Mouse (Mus musculus): ENCODE data around the gene Gdf3. TPM values are rescaled to one million over a fixed set of nuclear protein-coding genes. Genes with fewer than 3 reads are reported as not detected.
A peak's percentile ranks its signal among the peaks of the same experiment; 100 is the strongest.

Gene Gdf3
- total RNA-seq (2012; rRNA removed): 155 and 219 TPM in 2 replicates

- Histone ChIP-seq H3K9ac (ENCODE audit: insufficient read depth, low read depth, low read length, poor library complexity, severe bottlenecking) (peak within 1 kb of the TSS; percentile 96), H3K27ac (ENCODE audit: insufficient read depth, low read depth, low read length, poor library complexity, severe bottlenecking) (peak within 1 kb of the TSS; percentile 100), H3K36me3 (ENCODE audit: control insufficient read depth, insufficient read depth, low read length, poor library complexity, severe bottlenecking) (peaks cover 10% of the 10 kb centered on the region), H3K9me3 (ENCODE audit: control insufficient read depth, insufficient read depth, low read depth, low read length) (no peaks in the 10 kb centered on the region), H3K4me3 (ENCODE audit: insufficient read depth in 1 of 2, low read depth in 1 of 2, low read length in 2 of 2, poor library complexity in 1 of 2, severe bottlenecking in 1 of 2) (peak within 1 kb of the TSS; percentile 79 to 81), H3K4me1 (ENCODE audit: control insufficient read depth in 2 of 2, insufficient read depth in 2 of 2, low read length in 2 of 2, poor library complexity in 1 of 2) (peaks cover 0 to 12% of the 10 kb centered on the region in 2 experiments; a peak in 1 of 4 replicates)
- in situ Hi-C loops (cut with MboI; ENCODE audit: low sequenced_read_pairs in 2 of 2, unreplicated experiment in 2 of 2): no loop called here
- TF ChIP-seq MAFK (IDR thresholded peaks at IDR 0.05; ENCODE audit: insufficient read depth, low read depth, low read length) (no peak), ZC3H11A (IDR thresholded peaks at IDR 0.05; ENCODE audit: borderline replicate concordance, low read depth, low read length) (no peak), ZNF384 (IDR thresholded peaks at IDR 0.05; ENCODE audit: low read depth, low read length) (no peak), CHD2 (IDR thresholded peaks at IDR 0.05; ENCODE audit: low read depth, low read length) (no peak), HCFC1 (IDR thresholded peaks at IDR 0.05; ENCODE audit: borderline replicate concordance, insufficient read depth, low read length) (no peak)
- no peak for DNase-seq (ENCODE audit: low read depth, low spot score)
Observed at GRCm38 (mm10) chr6:122609771-122610170, at the start of gene Gdf3. Gene Gdf3, minus strand, starts transcription at chr6:122610087.

DNA sequence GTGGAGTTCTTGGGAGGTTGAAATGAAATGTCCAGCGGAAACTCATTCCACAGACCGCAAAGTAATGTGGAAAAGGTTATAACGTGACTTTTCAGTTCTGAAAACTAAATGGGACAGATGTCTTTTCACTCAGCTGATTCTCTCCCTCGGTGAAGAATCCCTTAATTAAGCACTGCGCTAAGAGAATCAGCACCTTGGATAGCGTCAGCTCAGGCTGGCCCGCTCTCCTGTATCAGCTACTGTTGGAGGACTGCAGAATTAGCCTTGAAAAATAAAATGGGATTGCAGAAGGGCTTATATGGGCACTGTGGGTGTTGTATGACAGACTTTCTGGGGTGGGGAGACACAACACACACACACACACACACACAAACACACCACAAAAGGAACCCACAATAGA is 49.7 kb upstream of the Gdf3 start:
- no peaks in the 10 kb centered on the region for H3K36me3 ChIP-seq (ENCODE audit: control insufficient read depth, insufficient read depth, low read length, poor library complexity, severe bottlenecking)
- H3K27ac ChIP-seq (ENCODE audit: insufficient read depth, low read depth, low read length, poor library complexity, severe bottlenecking): no peak overlapping the region
- no peak overlapping the region for H3K4me3 ChIP-seq (ENCODE audit: insufficient read depth in 1 of 2, low read depth in 1 of 2, low read length in 2 of 2, poor library complexity in 1 of 2, severe bottlenecking in 1 of 2)
- DNase-seq (ENCODE audit: low read depth, low spot score): peak; percentile 46
- H3K4me1 ChIP-seq (ENCODE audit: control insufficient read depth in 2 of 2, insufficient read depth in 2 of 2, low read length in 2 of 2, poor library complexity in 1 of 2): peaks cover 10 to 25% of the 10 kb centered on the region in 2 experiments
- H3K9me3 ChIP-seq (ENCODE audit: control insufficient read depth, insufficient read depth, low read depth, low read length): no peaks in the 10 kb centered on the region
- TF ChIP-seq HCFC1 (IDR thresholded peaks at IDR 0.05; ENCODE audit: borderline replicate concordance, insufficient read depth, low read length) (no peak), ZC3H11A (IDR thresholded peaks at IDR 0.05; ENCODE audit: borderline replicate concordance, low read depth, low read length) (no peak), MAFK (IDR thresholded peaks at IDR 0.05; ENCODE audit: insufficient read depth, low read depth, low read length) (no peak), ZNF384 (IDR thresholded peaks at IDR 0.05; ENCODE audit: low read depth, low read length) (no peak), CHD2 (IDR thresholded peaks at IDR 0.05; ENCODE audit: low read depth, low read length) (no peak)
- no peak overlapping the region for H3K9ac ChIP-seq (ENCODE audit: insufficient read depth, low read depth, low read length, poor library complexity, severe bottlenecking)
- in situ Hi-C loops (cut with MboI; ENCODE audit: low sequenced_read_pairs in 2 of 2, unreplicated experiment in 2 of 2): no loop called here

- no peak for DNase-seq (ENCODE audit: low read depth, low spot score)
- H3K4me3 ChIP-seq (ENCODE audit: insufficient read depth in 1 of 2, low read depth in 1 of 2, low read length in 2 of 2, poor library complexity in 1 of 2, severe bottlenecking in 1 of 2): no peak overlapping the region
- in situ Hi-C loops (cut with MboI; ENCODE audit: low sequenced_read_pairs in 2 of 2, unreplicated experiment in 2 of 2): no loop called here
- H3K9ac ChIP-seq (ENCODE audit: insufficient read depth, low read depth, low read length, poor library complexity, severe bottlenecking): no peak overlapping the region
- peaks cover 5 to 21% of the 10 kb centered on the region in 2 experiments; a peak in 3 of 4 replicates for H3K4me1 ChIP-seq (ENCODE audit: control insufficient read depth in 2 of 2, insufficient read depth in 2 of 2, low read length in 2 of 2, poor library complexity in 1 of 2)
- no peak overlapping the region for H3K27ac ChIP-seq (ENCODE audit: insufficient read depth, low read depth, low read length, poor library complexity, severe bottlenecking)
- H3K36me3 ChIP-seq (ENCODE audit: control insufficient read depth, insufficient read depth, low read length, poor library complexity, severe bottlenecking): no peaks in the 10 kb centered on the region
- no peaks in the 10 kb centered on the region for H3K9me3 ChIP-seq (ENCODE audit: control insufficient read depth, insufficient read depth, low read depth, low read length)
- TF ChIP-seq CHD2 (IDR thresholded peaks at IDR 0.05; ENCODE audit: low read depth, low read length): no peak
Observed at GRCm38 (mm10) chr6:122657630-122658029, 47.7 kb upstream of the Gdf3 start.

- in situ Hi-C loops (cut with MboI; ENCODE audit: low sequenced_read_pairs in 2 of 2, unreplicated experiment in 2 of 2): no loop called here
- Histone ChIP-seq H3K27ac (ENCODE audit: insufficient read depth, low read depth, low read length, poor library complexity, severe bottlenecking) (no peak overlapping the region), H3K4me1 (ENCODE audit: control insufficient read depth in 2 of 2, insufficient read depth in 2 of 2, low read length in 2 of 2, poor library complexity in 1 of 2) (peaks cover 2 to 10% of the 10 kb centered on the region in 2 experiments; a peak in 3 of 4 replicates), H3K9ac (ENCODE audit: insufficient read depth, low read depth, low read length, poor library complexity, severe bottlenecking) (no peak overlapping the region), H3K36me3 (ENCODE audit: control insufficient read depth, insufficient read depth, low read length, poor library complexity, severe bottlenecking) (no peaks in the 10 kb centered on the region), H3K9me3 (ENCODE audit: control insufficient read depth, insufficient read depth, low read depth, low read length) (no peaks in the 10 kb centered on the region), H3K4me3 (ENCODE audit: insufficient read depth in 1 of 2, low read depth in 1 of 2, low read length in 2 of 2, poor library complexity in 1 of 2, severe bottlenecking in 1 of 2) (no peak overlapping the region)
- TF ChIP-seq MAFK (IDR thresholded peaks at IDR 0.05; ENCODE audit: insufficient read depth, low read depth, low read length) (no peak), ZNF384 (IDR thresholded peaks at IDR 0.05; ENCODE audit: low read depth, low read length) (no peak), CHD2 (IDR thresholded peaks at IDR 0.05; ENCODE audit: low read depth, low read length) (no peak), ZC3H11A (IDR thresholded peaks at IDR 0.05; ENCODE audit: borderline replicate concordance, low read depth, low read length) (no peak), HCFC1 (IDR thresholded peaks at IDR 0.05; ENCODE audit: borderline replicate concordance, insufficient read depth, low read length) (no peak)
- no peak for DNase-seq (ENCODE audit: low read depth, low spot score)
Observed at GRCm38 (mm10) chr6:122654301-122654700, 44.4 kb upstream of the Gdf3 start.

DNA sequence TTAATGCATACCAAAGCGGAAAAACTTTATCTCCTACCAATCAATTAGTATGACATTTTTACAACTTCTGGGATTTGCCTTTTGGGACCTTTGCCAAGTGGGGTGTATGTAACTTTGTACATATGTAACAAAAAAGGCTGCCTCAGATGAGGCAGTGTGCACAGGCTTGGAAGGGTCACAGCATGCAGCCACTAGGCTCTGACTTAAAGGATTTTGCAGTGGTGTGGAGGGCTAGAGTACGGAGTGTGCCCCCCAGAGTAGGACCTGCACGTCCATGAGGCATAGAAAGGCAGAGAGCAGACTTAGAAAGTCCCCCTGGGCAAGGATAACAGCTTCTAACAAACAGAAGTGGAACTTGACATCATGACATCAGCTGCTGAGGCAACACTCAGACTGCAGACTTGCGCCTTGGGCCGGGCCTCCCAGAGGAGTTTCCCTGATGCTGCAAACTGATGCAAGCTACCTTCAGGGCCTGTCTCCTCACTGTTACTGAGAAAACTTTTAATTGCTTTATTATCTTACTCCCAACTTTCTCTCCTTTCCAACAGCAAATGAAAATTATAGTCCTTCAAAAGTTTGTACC is 40.6 kb upstream of the Gdf3 start:
- in situ Hi-C loops (cut with MboI; ENCODE audit: low sequenced_read_pairs in 2 of 2, unreplicated experiment in 2 of 2): no loop called here
- Histone ChIP-seq H3K27ac (ENCODE audit: insufficient read depth, low read depth, low read length, poor library complexity, severe bottlenecking) (no peak overlapping the region), H3K9me3 (ENCODE audit: control insufficient read depth, insufficient read depth, low read depth, low read length) (no peaks in the 10 kb centered on the region), H3K4me3 (ENCODE audit: insufficient read depth in 1 of 2, low read depth in 1 of 2, low read length in 2 of 2, poor library complexity in 1 of 2, severe bottlenecking in 1 of 2) (no peak overlapping the region), H3K9ac (ENCODE audit: insufficient read depth, low read depth, low read length, poor library complexity, severe bottlenecking) (no peak overlapping the region), H3K4me1 (ENCODE audit: control insufficient read depth in 2 of 2, insufficient read depth in 2 of 2, low read length in 2 of 2, poor library complexity in 1 of 2) (peaks cover 2 to 10% of the 10 kb centered on the region in 2 experiments; a peak in 3 of 4 replicates), H3K36me3 (ENCODE audit: control insufficient read depth, insufficient read depth, low read length, poor library complexity, severe bottlenecking) (no peaks in the 10 kb centered on the region)
- TF ChIP-seq HCFC1 (IDR thresholded peaks at IDR 0.05; ENCODE audit: borderline replicate concordance, insufficient read depth, low read length): no peak
- TF ChIP-seq MAFK (IDR thresholded peaks at IDR 0.05; ENCODE audit: insufficient read depth, low read depth, low read length): no peak
- TF ChIP-seq ZNF384 (IDR thresholded peaks at IDR 0.05; ENCODE audit: low read depth, low read length): no peak
- TF ChIP-seq CHD2 (IDR thresholded peaks at IDR 0.05; ENCODE audit: low read depth, low read length): no peak
- no peak for TF ChIP-seq ZC3H11A (IDR thresholded peaks at IDR 0.05; ENCODE audit: borderline replicate concordance, low read depth, low read length)
- DNase-seq (ENCODE audit: low read depth, low spot score): no peak

All from ES-E14 (cell line).